In genomic region chr15:85182063-85182462, GRCm38 (mm10) we compare ENCODE assay signal across 17 mouse cellular contexts. TPM values are rescaled to one million over a fixed set of nuclear protein-coding genes. Genes with fewer than 3 reads are reported as not detected.
DNase-seq lines count a peak whose midpoint lies in the region.
"Had no signal": no experiment of that assay in that cellular context is flagged by ENCODE, and none has a peak within 500 bp of the region (broad histone marks: within the 10 kb centered on the region; RNA-seq: fewer than 3 reads in every experiment).

No protein-coding gene starts in this region.

- DNase-seq in heart, adult 18-20 months = peak; percentile 36 to 56
- DNase-seq in heart, postnatal 10 days = no peak
- DNase-seq in kidney, postnatal 10 days = peak; percentile 9
- no peak for DNase-seq in kidney, postnatal 14 days
- DNase-seq: adrenal gland, adult 2 months; adrenal gland, postnatal 10 days; adrenal gland, postnatal 25 days; cerebellum, adult 11 months; cerebellum, adult 18-20 months; cerebellum, adult 8-10 months; cerebellum, adult 9-11 months; cerebellum, postnatal 14 days; cerebellum, postnatal 36 days; embryo, embryonic 11 days had no signal

- intact Hi-C loops in heart, postnatal 10 days (cut with DNase I) = no loop called here

RNA-seq across cellular contexts. Expression of gene Fbln1, which starts 23.7 kb away (rescaled TPM):
- 10 to 100 TPM; 54.5 to 74.1 TPM for total RNA-seq in heart, adult 18-20 months (2021)
- 10 to 100 TPM; 76.2 to 79.6 TPM for total RNA-seq in heart, postnatal 10 days (2021)
- total RNA-seq: MEL had no signal

RNA-seq across cellular contexts. Expression of gene Ribc2, which starts 50.2 kb away (rescaled TPM):
- total RNA-seq in heart, adult 18-20 months (2021) = not detected
- total RNA-seq in heart, postnatal 10 days (2021) = not detected
- total RNA-seq: adrenal gland, adult 2 months; adrenal gland, postnatal 10 days; adrenal gland, postnatal 25 days; adrenal gland, postnatal 4 days; common myeloid progenitor, adult 5-6 weeks; MEL had no signal

RNA-seq across cellular contexts. Expression of gene Smc1b, which starts 50.3 kb away (rescaled TPM):
- total RNA-seq in heart, adult 18-20 months (2021) = not detected
- total RNA-seq in heart, postnatal 10 days (2021) = under 1 TPM in 1 of 2 experiments, not detected in 1; 0.07 TPM
- total RNA-seq: adrenal gland, adult 2 months; adrenal gland, postnatal 25 days; MEL had no signal

Comparison
In these comparisons a context has a peak if more than half of its experiments do, and no peak if none do; other contexts are left out.
1. DNase-seq: peak in heart, adult 18-20 months (2 of 2) and kidney, postnatal 10 days (single experiment); none in heart, postnatal 10 days (0 of 2) and kidney, postnatal 14 days (single experiment).